Mouse (Mus musculus) forebrain, embryonic 14.5 days (tissue): ENCODE measurements around the gene Defa35. TPM values are rescaled to one million over a fixed set of nuclear protein-coding genes. Genes with fewer than 3 reads are reported as not detected.
"Not testable (repeated sequence)": the region's sequence is repeated elsewhere in the genome, so short reads cannot be mapped to it uniquely, and the experiment has no call there.

ENCODE experiments used
- ATAC-seq: fragments of 200-750 bp; cut with Nextera tagmentation; 2 replicates; pipeline ENCODE4 v1.8.0; 2017; ENCODE audit warnings: mild to moderate bottlenecking, moderate library complexity
- DNase-seq: peaks from one replicate; pipeline ENCODE4 v3.0.0-alpha.2; 2015; ENCODE audit warnings: low spot score
- H3K27ac ChIP-seq: fragments of 300-500 bp; sonication (generic); 2 replicates; pipeline ENCODE4 v1.5.1; 2014; ENCODE audit warnings: low read depth, mild to moderate bottlenecking, control low read depth, low read length, moderate library complexity
- H3K27me3 ChIP-seq: fragments of 300-500 bp; sonication (generic); replicated peaks from 2 replicates; pipeline ENCODE4 v1.6.1; 2014; ENCODE audit warnings: low read length, control low read depth, mixed read lengths; ENCODE audit not compliant: control insufficient read depth, insufficient read depth
- H3K36me3 ChIP-seq: fragments of 300-500 bp; sonication (generic); 2 replicates; pipeline ENCODE4 v1.6.1; 2014; ENCODE audit warnings: low read length, control low read depth; ENCODE audit not compliant: control insufficient read depth, insufficient read depth
- H3K4me1 ChIP-seq: fragments of 300-500 bp; sonication (generic); 2 replicates; pipeline ENCODE4 v1.6.1; 2014; ENCODE audit warnings: antibody characterized with exemption, low read length, control low read depth; ENCODE audit not compliant: control insufficient read depth, insufficient read depth
- H3K4me2 ChIP-seq: fragments of 300-500 bp; sonication (generic); 2 replicates; pipeline ENCODE4 v1.6.1; 2014; ENCODE audit warnings: mild to moderate bottlenecking, control low read depth, low read length
- H3K4me3 ChIP-seq: fragments of 300-500 bp; sonication (generic); 2 replicates; pipeline ENCODE4 v1.5.1; 2014; ENCODE audit warnings: low read depth, low read length, control low read depth
- H3K9ac ChIP-seq: fragments of 300-500 bp; sonication (generic); 2 replicates; pipeline ENCODE4 v1.6.1; 2014; ENCODE audit warnings: mild to moderate bottlenecking, low read length, control low read depth, moderate library complexity
- H3K9me3 ChIP-seq: fragments of 300-500 bp; sonication (generic); replicated peaks from 2 replicates; pipeline ENCODE4 v1.6.1; 2016; ENCODE audit warnings: low read length, control low read depth, mixed read lengths; ENCODE audit not compliant: control insufficient read depth
- WGBS: fragments of 180-500 bp; shearing (Covaris S2); extraction: QIAGEN DNeasy Blood & Tissue Kit; methylation state at CpG from one replicate; pipeline ENCODE4 v1.1.7; 2014; 5-methylcytosine and 5-hydroxymethylcytosine counted together
- polyA plus RNA-seq: library from polyadenylated mRNA; unstranded; fragments of >200 nt; fragmentation: Nextera tagmentation; extraction: Ambion mirVana; gene quantifications from 2 replicates; pipeline ENCODE4 v1.2.1, GENCODE M21; 2014

Gene Defa35
- not detected in 2 replicates for polyA plus RNA-seq

DNA sequence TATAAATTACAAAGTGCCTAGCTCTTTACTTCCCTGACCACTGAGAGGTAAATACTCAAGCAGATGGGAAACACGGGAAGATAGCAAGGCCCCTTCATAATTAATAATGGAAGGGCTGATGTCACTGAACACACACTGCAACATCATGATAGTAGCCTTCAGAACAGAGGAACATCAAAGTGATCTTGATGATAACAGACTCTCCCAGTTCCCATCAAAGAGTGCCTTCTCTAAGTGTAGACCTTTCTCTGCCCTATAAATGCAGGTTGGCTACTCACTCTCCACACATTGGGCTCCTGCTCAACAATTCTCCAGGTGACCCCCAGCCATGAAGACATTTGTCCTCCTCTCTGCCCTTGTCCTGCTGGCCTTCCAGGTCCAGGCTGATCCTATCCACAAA lies at the start of gene Defa35:
Defa35 (plus strand) TSS at position 301 of the 400 bp plus-strand sequence.
- H3K36me3 ChIP-seq, DNase-seq, H3K27me3 ChIP-seq, H3K4me3 ChIP-seq, H3K9me3 ChIP-seq, H3K4me1 ChIP-seq, ATAC-seq, H3K4me2 ChIP-seq, H3K9ac ChIP-seq, H3K27ac ChIP-seq: not testable (repeated sequence)
- 94% methylated on average over 1 of the region's 1 CpGs for WGBS

- not testable (repeated sequence) for H3K4me1 ChIP-seq, H3K27me3 ChIP-seq, H3K4me2 ChIP-seq, H3K36me3 ChIP-seq, ATAC-seq, DNase-seq, H3K27ac ChIP-seq, H3K9me3 ChIP-seq, H3K9ac ChIP-seq, H3K4me3 ChIP-seq
- no CpG with 5 or more reads among the region's 1 CpGs for WGBS
These were observed 39.6 kb upstream of the Defa35 start, which contains the start of gene Defa21 for GRCm38 (mm10) chr8:21025245-21025644. Defa21 (plus strand) TSS chr8:21025545.

DNA sequence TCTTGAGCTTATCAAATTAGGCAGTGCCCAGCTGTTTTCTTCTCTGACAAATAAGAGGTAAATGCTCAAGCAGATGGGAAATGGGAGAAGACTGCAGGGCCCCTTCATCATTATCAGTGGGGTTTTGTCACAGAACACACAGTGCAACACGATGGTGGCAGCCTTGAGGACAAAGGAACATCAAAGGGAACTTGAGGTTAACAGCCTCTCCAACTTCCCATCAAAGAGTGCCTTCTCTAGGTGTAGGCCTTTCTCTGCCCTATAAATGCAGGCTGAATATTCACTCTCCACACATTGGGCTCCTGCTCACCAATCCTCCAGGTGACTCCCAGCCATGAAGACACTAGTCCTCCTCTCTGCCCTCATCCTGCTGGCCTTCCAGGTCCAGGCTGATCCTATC lies 10.1 kb upstream of the Defa35 start, which contains the start of gene Defa23:
Defa23 (plus strand) TSS at position 301 of the 400 bp plus-strand sequence.
- not testable (repeated sequence) for H3K27me3 ChIP-seq, DNase-seq, H3K4me2 ChIP-seq, ATAC-seq, H3K36me3 ChIP-seq, H3K9ac ChIP-seq, H3K27ac ChIP-seq, H3K4me3 ChIP-seq, H3K9me3 ChIP-seq, H3K4me1 ChIP-seq
- WGBS: no CpG with 5 or more reads among the region's 1 CpGs

GRCm38 (mm10) chr8:21084142-21084541 lies 19.3 kb downstream of the Defa35 start, which contains the start of gene Defa25:
Defa25 (plus strand) TSS chr8:21084442.
- not testable (repeated sequence) for H3K36me3 ChIP-seq, H3K27me3 ChIP-seq, H3K9me3 ChIP-seq, H3K4me1 ChIP-seq, DNase-seq, H3K27ac ChIP-seq, H3K9ac ChIP-seq, H3K4me3 ChIP-seq, H3K4me2 ChIP-seq, ATAC-seq

GRCm38 (mm10) chr8:21093106-21093505 lies 28.3 kb downstream of the Defa35 start:
- Histone ChIP-seq H3K27me3 (no peaks in the 10 kb centered on the region), H3K9ac (no peak overlapping the region), H3K4me1 (no peaks in the 10 kb centered on the region), H3K36me3 (no peaks in the 10 kb centered on the region), H3K27ac (no peak overlapping the region), H3K4me2 (no peak overlapping the region), H3K4me3 (no peak overlapping the region), H3K9me3 (0 out of 2 replicates have a peak, but pooled peaks cover 7% of the 10 kb centered on the region)
- WGBS: 45% methylated on average over 4 of the region's 4 CpGs
- DNase-seq (no peak), ATAC-seq (no peak)

DNA sequence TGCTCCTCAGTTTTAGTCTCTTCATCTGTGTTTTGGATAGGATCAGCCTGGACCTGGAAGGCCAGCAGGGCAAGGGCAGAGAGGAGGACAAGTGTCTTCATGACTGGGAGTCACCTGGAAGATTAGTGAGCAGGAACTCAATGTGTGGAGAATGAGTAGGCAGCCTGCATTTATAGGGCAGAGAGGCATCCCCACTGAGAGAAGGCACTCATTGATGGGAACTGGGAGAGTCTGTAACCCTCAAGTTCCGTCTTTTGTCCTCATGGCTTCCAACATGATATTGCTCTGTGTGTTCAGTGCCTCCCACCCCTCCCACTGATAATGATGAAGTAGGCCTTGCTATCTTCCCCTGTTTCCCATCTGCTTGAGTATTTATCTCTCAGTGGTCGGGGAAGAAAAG lies 31.1 kb downstream of the Defa35 start, which contains the start of gene Gm14851:
Gm14851 (minus strand) TSS at position 101 of the 400 bp plus-strand sequence.
- H3K27ac ChIP-seq, H3K36me3 ChIP-seq, DNase-seq, H3K9ac ChIP-seq, H3K4me2 ChIP-seq, H3K9me3 ChIP-seq, H3K4me1 ChIP-seq, ATAC-seq, H3K27me3 ChIP-seq, H3K4me3 ChIP-seq: not testable (repeated sequence)
- WGBS: no CpG with 5 or more reads among the region's 2 CpGs

Other genes starting within 250 kb of the Defa35 start
- not detected in 2 replicates for gene Defb33, start 172.4 kb upstream of the Defa35 start, polyA plus RNA-seq
- gene Gm15056, start 162.4 kb upstream of the Defa35 start, polyA plus RNA-seq: not detected in 2 replicates
- not detected in 2 replicates for gene Gm6040, start 143.0 kb upstream of the Defa35 start, polyA plus RNA-seq
- not detected in 2 replicates for gene AY761185, start 120.3 kb upstream of the Defa35 start, polyA plus RNA-seq
- not detected in 2 replicates for gene Defa21, start 39.5 kb upstream of the Defa35 start, polyA plus RNA-seq
- gene Defa23, start 10.0 kb upstream of the Defa35 start, polyA plus RNA-seq: not detected in 2 replicates
- not detected in 2 replicates for gene Defa25, start 19.4 kb downstream of the Defa35 start, polyA plus RNA-seq
- not detected in 2 replicates for gene Gm14851, start 31.0 kb downstream of the Defa35 start, polyA plus RNA-seq
- gene Defa30, start 69.6 kb downstream of the Defa35 start, polyA plus RNA-seq: not detected in 2 replicates
- not detected in 2 replicates for gene Defa22, start 97.2 kb downstream of the Defa35 start, polyA plus RNA-seq
- gene Defa31, start 126.6 kb downstream of the Defa35 start, polyA plus RNA-seq: not detected in 2 replicates
- not detected in 2 replicates for gene Gm15293, start 136.5 kb downstream of the Defa35 start, polyA plus RNA-seq
- not detected in 2 replicates for gene Gm15292, start 184.7 kb downstream of the Defa35 start, polyA plus RNA-seq